In genomic region chr9:30943341-30943740, GRCm38 (mm10) we compare ENCODE assay signal across 8 mouse cellular contexts. TPM values are rescaled to one million over a fixed set of nuclear protein-coding genes. Genes with fewer than 3 reads are reported as not detected.
DNase-seq lines count a peak whose midpoint lies in the region; ATAC-seq and TF ChIP-seq lines count a peak whose summit lies in the region.

No protein-coding gene starts in this region.

- peak overlapping the region; percentile 100 for H3K4me2 ChIP-seq in heart, embryonic 16.5 days (ENCODE audit: low read depth, low read length)

- TF ChIP-seq POLR2A in cortical plate, adult 2 months (IDR thresholded peaks at IDR 0.05; ENCODE audit: extremely low read depth, insufficient read depth, low read length): no peak

- no peak for DNase-seq in heart, adult 11 months
- DNase-seq in heart, postnatal 4 days: peak; percentile 26
- DNase-seq in midbrain, embryonic 10.5 days (ENCODE audit: low spot score): no peak
- no peak for DNase-seq in thymus, postnatal 14 days
- DNase-seq in urinary bladder, postnatal 10 days (ENCODE audit: low spot score): no peak
- DNase-seq in frontal cortex, adult 2 months (ENCODE audit: extremely low spot score in 1 of 2, low spot score in 1 of 2): no peak

- H3K4me3 ChIP-seq in heart, embryonic 16.5 days (ENCODE audit: low read length): peak overlapping the region; percentile 71
- peak overlapping the region; percentile 28 for H3K4me3 ChIP-seq in cortical plate, adult 2 months (ENCODE audit: insufficient read depth, low read length)
- peak overlapping the region; percentile 76 for H3K4me3 ChIP-seq in midbrain, embryonic 10.5 days

- H3K9ac ChIP-seq in heart, embryonic 16.5 days (ENCODE audit: low read length): peak overlapping the region; percentile 74

- TF ChIP-seq CTCF in cortical plate, adult 2 months (IDR thresholded peaks at IDR 0.05; ENCODE audit: extremely low read depth, insufficient read depth, low read length): no peak

- H3K27ac ChIP-seq in heart, embryonic 16.5 days (ENCODE audit: low read length): no peak overlapping the region
- H3K27ac ChIP-seq in cortical plate, adult 2 months (ENCODE audit: insufficient read depth, low read length): no peak overlapping the region
- H3K27ac ChIP-seq in midbrain, embryonic 10.5 days (replicated peaks): peak overlapping the region; percentile 79

- peaks cover 3% of the 10 kb centered on the region for H3K4me1 ChIP-seq in heart, embryonic 16.5 days (ENCODE audit: control insufficient read depth, insufficient read depth, low read length)
- H3K4me1 ChIP-seq in cortical plate, adult 2 months (ENCODE audit: control insufficient read depth, insufficient read depth, low read length): no peaks in the 10 kb centered on the region
- H3K4me1 ChIP-seq in midbrain, embryonic 10.5 days: peaks cover 12% of the 10 kb centered on the region

- H3K27me3 ChIP-seq in heart, embryonic 16.5 days (ENCODE audit: control insufficient read depth, insufficient read depth, low read length): peaks cover 34% of the 10 kb centered on the region
- H3K27me3 ChIP-seq in midbrain, embryonic 10.5 days (ENCODE audit: low read depth, poor library complexity, severe bottlenecking): peaks cover 65% of the 10 kb centered on the region

- no peaks in the 10 kb centered on the region for H3K9me3 ChIP-seq in heart, embryonic 16.5 days (replicated peaks; ENCODE audit: control insufficient read depth, low read length)
- H3K9me3 ChIP-seq in midbrain, embryonic 10.5 days (replicated peaks): no peaks in the 10 kb centered on the region

- WGBS in heart, embryonic 16.5 days: 1% methylated on average over 14 of the region's 14 CpGs
- WGBS in midbrain, embryonic 10.5 days: under 1% methylated on average over 14 of the region's 14 CpGs

- no peak for ATAC-seq in heart, embryonic 16.5 days (replicated peaks; ENCODE audit: extremely low read depth, insufficient read depth, low FRiP score)

- no peaks in the 10 kb centered on the region for H3K36me3 ChIP-seq in heart, embryonic 16.5 days (ENCODE audit: control insufficient read depth, insufficient read depth)
- H3K36me3 ChIP-seq in midbrain, embryonic 10.5 days: no peaks in the 10 kb centered on the region

RNA-seq across cellular contexts. Expression of gene Adamts8, which starts 1.0 kb away (rescaled TPM):
- 10.0 and 12.7 TPM in 2 replicates for polyA plus RNA-seq in heart, embryonic 16.5 days (2015; fragmentation: Nextera tagmentation; extraction: Ambion mirVana)
- polyA plus RNA-seq in cortical plate, adult 2 months (2012; rRNA removed): 2.0 TPM in 2 replicates
- 10 to 100 TPM; 34.3 to 35.1 TPM for total RNA-seq in heart, postnatal 4 days (2021)
- 0.61 and 1.0 TPM in 2 replicates for polyA plus RNA-seq in midbrain, embryonic 10.5 days (2016; fragmentation: Nextera tagmentation; extraction: Ambion mirVana)
- 1.5 and 1.7 TPM in 2 replicates for polyA plus RNA-seq in frontal cortex, adult 2 months (2012; rRNA removed)

RNA-seq across cellular contexts. Expression of gene Adamts15, which starts 21.1 kb away (rescaled TPM):
- polyA plus RNA-seq in heart, embryonic 16.5 days (2015; fragmentation: Nextera tagmentation; extraction: Ambion mirVana): 4.3 and 5.4 TPM in 2 replicates
- 3.6 and 3.7 TPM in 2 replicates for polyA plus RNA-seq in cortical plate, adult 2 months (2012; rRNA removed)
- 10 to 100 TPM; 11.5 to 15.2 TPM for total RNA-seq in heart, postnatal 4 days (2021)
- 4.9 and 5.2 TPM in 2 replicates for polyA plus RNA-seq in midbrain, embryonic 10.5 days (2016; fragmentation: Nextera tagmentation; extraction: Ambion mirVana)
- polyA plus RNA-seq in frontal cortex, adult 2 months (2012; rRNA removed): 5.4 and 5.5 TPM in 2 replicates
